Mouse (Mus musculus) kidney, embryonic 15.5 days (tissue): ENCODE measurements around the gene Adk. TPM values are rescaled to one million over a fixed set of nuclear protein-coding genes. Genes with fewer than 3 reads are reported as not detected.

Experiments used
- ATAC-seq: fragments of 200-750 bp; cut with Nextera tagmentation; replicated peaks from 2 replicates; pipeline ENCODE4 v1.8.0; 2017; ENCODE audit warnings: moderate TSS enrichment; ENCODE audit not compliant: low FRiP score
- H3K27ac ChIP-seq: fragments of 300-500 bp; sonication (generic); 2 replicates; pipeline ENCODE4 v1.5.1; 2015; ENCODE audit warnings: mild to moderate bottlenecking, inconsistent platforms
- H3K27me3 ChIP-seq: fragments of 300-500 bp; sonication (generic); 2 replicates; pipeline ENCODE4 v1.6.1; 2015; ENCODE audit warnings: inconsistent platforms
- H3K36me3 ChIP-seq: fragments of 300-500 bp; sonication (generic); 2 replicates; pipeline ENCODE4 v1.6.1; 2015; ENCODE audit warnings: inconsistent platforms
- H3K4me1 ChIP-seq: fragments of 300-500 bp; sonication (generic); 2 replicates; pipeline ENCODE4 v1.6.1; 2015; ENCODE audit warnings: inconsistent platforms
- H3K4me2 ChIP-seq: fragments of 300-500 bp; sonication (generic); 2 replicates; pipeline ENCODE4 v1.6.1; 2015; ENCODE audit warnings: moderate library complexity, mild to moderate bottlenecking, inconsistent platforms
- H3K4me3 ChIP-seq: fragments of 300-500 bp; sonication (generic); replicated peaks from 2 replicates; pipeline ENCODE4 v1.5.1; 2015; ENCODE audit warnings: mild to moderate bottlenecking, inconsistent platforms
- H3K9ac ChIP-seq: fragments of 300-500 bp; sonication (generic); 2 replicates; pipeline ENCODE4 v1.6.1; 2015; ENCODE audit warnings: mild to moderate bottlenecking, inconsistent platforms
- H3K9me3 ChIP-seq: fragments of 300-500 bp; sonication (generic); replicated peaks from 2 replicates; pipeline ENCODE4 v1.6.1; 2016; ENCODE audit warnings: inconsistent platforms
- WGBS: fragments of 180-500 bp; shearing (Covaris S2); methylation state at CpG from one replicate; pipeline ENCODE4 v1.1.7; 2015; ENCODE audit warnings: mixed read lengths; 5-methylcytosine and 5-hydroxymethylcytosine counted together
- polyA plus RNA-seq: library from polyadenylated mRNA; unstranded; fragments of >200 nt; fragmentation: Nextera tagmentation; extraction: Ambion mirVana; gene quantifications from 2 replicates; pipeline ENCODE4 v1.2.1, GENCODE M21; 2015

The Adk gene
- polyA plus RNA-seq, 1 experiment from 2014 or later: 156 TPM

- Histone ChIP-seq H3K9ac (no peak overlapping the region), H3K4me1 (no peaks in the 10 kb centered on the region), H3K9me3 (no peaks in the 10 kb centered on the region), H3K27ac (no peak overlapping the region), H3K4me2 (no peak overlapping the region), H3K36me3 (no peaks in the 10 kb centered on the region), H3K27me3 (no peaks in the 10 kb centered on the region), H3K4me3 (no peak overlapping the region)
- ATAC-seq: no peak
- 85% methylated on average over 3 of the region's 3 CpGs for WGBS
Measured at GRCm38 (mm10) chr14:21192749-21193148, 140.4 kb downstream of the Adk start.

GRCm38 (mm10) chr14:21194336-21194735 lies 142.0 kb downstream of the Adk start:
- H3K27me3 ChIP-seq: no peaks in the 10 kb centered on the region
- no peaks in the 10 kb centered on the region for H3K4me1 ChIP-seq
- H3K4me3 ChIP-seq: no peak overlapping the region
- H3K36me3 ChIP-seq: no peaks in the 10 kb centered on the region
- ATAC-seq: no peak
- H3K9me3 ChIP-seq: no peaks in the 10 kb centered on the region
- no peak overlapping the region for H3K9ac ChIP-seq
- no peak overlapping the region for H3K4me2 ChIP-seq
- WGBS: 63% methylated on average over 6 of the region's 6 CpGs
- H3K27ac ChIP-seq: no peak overlapping the region

- Histone ChIP-seq H3K4me3 (no peak overlapping the region), H3K9me3 (no peaks in the 10 kb centered on the region), H3K27me3 (no peaks in the 10 kb centered on the region), H3K36me3 (no peaks in the 10 kb centered on the region), H3K27ac (no peak overlapping the region), H3K9ac (no peak overlapping the region), H3K4me2 (no peak overlapping the region), H3K4me1 (no peaks in the 10 kb centered on the region)
- WGBS: 76% methylated on average over 3 of the region's 3 CpGs
- ATAC-seq: no peak
Measured at GRCm38 (mm10) chr14:21200850-21201249, 148.5 kb downstream of the Adk start.

DNA sequence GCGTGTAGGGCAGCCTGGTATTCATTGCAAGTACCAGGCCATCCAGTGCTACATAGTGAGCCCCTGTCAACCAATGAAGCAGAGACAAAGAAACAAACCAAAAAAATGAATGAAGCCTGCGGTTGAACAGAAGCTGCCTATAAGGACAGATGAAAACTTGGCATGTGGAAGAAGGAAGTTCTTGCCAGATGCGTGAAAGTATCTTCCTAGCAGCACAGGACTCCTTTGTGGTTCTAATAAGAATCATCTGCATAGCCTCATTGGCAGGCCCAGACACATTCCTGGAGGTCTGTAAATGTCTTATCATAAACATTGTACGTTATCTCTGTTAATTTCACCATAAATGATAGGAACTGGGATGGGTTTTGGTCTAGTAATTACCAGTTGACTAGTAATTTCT lies 154.1 kb downstream of the Adk start:
- H3K4me2 ChIP-seq: no peak overlapping the region
- H3K4me3 ChIP-seq: no peak overlapping the region
- WGBS: 93% methylated on average over 4 of the region's 4 CpGs
- H3K27ac ChIP-seq: no peak overlapping the region
- no peaks in the 10 kb centered on the region for H3K4me1 ChIP-seq
- H3K9me3 ChIP-seq: no peaks in the 10 kb centered on the region
- H3K36me3 ChIP-seq: no peaks in the 10 kb centered on the region
- no peak for ATAC-seq
- no peak overlapping the region for H3K9ac ChIP-seq
- H3K27me3 ChIP-seq: no peaks in the 10 kb centered on the region

DNA sequence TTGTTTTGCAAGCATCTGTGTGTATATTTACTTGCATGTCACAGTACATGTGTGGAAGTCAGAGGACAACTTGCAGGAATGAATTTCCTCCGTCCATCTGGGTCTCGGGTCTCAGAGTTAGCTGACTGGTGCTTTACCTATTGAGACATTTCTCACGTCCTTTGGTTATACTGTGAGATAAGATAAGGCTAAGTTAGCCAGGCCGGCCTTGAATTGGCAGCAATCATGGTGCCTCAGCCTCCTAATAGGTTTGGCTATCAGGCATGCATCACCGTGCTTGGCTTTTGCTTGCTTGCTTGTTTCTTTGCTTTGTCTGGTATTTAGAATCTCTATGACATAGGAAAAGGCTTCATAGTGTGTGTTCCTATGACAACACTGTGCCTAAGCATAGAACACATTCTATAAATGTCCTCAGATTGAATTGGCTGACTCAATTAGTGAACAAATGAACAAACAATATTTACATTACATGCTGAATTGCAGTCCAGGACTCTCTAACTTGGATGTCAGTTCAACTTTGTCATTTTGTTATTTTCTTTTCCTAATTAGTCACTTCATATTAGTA lies 169.3 kb downstream of the Adk start:
- Histone ChIP-seq H3K4me3 (no peak overlapping the region), H3K4me1 (no peaks in the 10 kb centered on the region), H3K4me2 (no peak overlapping the region), H3K9ac (no peak overlapping the region), H3K27me3 (no peaks in the 10 kb centered on the region), H3K27ac (no peak overlapping the region), H3K9me3 (no peaks in the 10 kb centered on the region), H3K36me3 (no peaks in the 10 kb centered on the region)
- 78% methylated on average over 5 of the region's 5 CpGs for WGBS
- no peak for ATAC-seq

GRCm38 (mm10) chr14:21222206-21222605 lies 169.8 kb downstream of the Adk start:
- 69% methylated on average over 3 of the region's 3 CpGs for WGBS
- ATAC-seq: no peak
- Histone ChIP-seq H3K4me1 (no peaks in the 10 kb centered on the region), H3K9ac (no peak overlapping the region), H3K36me3 (no peaks in the 10 kb centered on the region), H3K27me3 (no peaks in the 10 kb centered on the region), H3K4me3 (no peak overlapping the region), H3K27ac (no peak overlapping the region), H3K4me2 (no peak overlapping the region), H3K9me3 (no peaks in the 10 kb centered on the region)

- 73% methylated on average over 6 of the region's 6 CpGs for WGBS
- ATAC-seq: no peak
Measured at GRCm38 (mm10) chr14:21223456-21223855, 171.1 kb downstream of the Adk start.

DNA sequence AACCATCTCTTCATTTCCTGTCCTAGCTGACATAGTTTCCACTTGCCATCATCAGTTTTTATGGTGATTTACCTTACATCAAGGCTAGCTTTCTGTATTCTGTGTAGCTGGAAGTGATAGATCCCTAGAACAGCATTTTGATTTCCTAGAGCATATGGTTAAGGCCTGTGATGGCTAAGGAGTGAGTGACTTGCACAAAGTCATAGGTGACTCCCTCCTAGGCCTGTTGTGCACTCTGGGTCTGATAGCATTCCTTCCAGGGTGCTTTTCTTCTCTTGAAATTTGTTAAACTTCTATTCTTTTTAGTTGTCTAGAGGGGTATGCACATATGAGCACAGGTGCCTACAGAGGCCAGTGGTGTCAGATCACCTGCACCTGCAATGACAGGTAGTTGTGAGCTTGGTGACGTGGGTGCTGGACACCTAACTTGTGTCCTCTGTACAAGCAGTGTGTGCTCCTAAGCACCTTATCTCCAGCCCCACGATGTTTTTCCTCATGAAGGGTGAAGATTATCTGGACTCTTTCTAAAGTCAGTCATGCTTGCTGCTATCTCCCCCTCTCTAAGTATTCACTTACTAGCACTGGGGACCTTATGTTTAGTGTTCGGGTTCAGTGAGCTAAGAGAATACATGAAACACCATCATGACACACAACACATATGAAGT lies 171.7 kb downstream of the Adk start:
- H3K4me2 ChIP-seq: no peak overlapping the region
- H3K9me3 ChIP-seq: no peaks in the 10 kb centered on the region
- no peak overlapping the region for H3K4me3 ChIP-seq
- no peak overlapping the region for H3K27ac ChIP-seq
- no peak overlapping the region for H3K9ac ChIP-seq
- WGBS: 84% methylated on average over 3 of the region's 3 CpGs
- H3K36me3 ChIP-seq: no peaks in the 10 kb centered on the region
- H3K27me3 ChIP-seq: no peaks in the 10 kb centered on the region
- no peak for ATAC-seq
- H3K4me1 ChIP-seq: no peaks in the 10 kb centered on the region

More at GRCm38 (mm10) chr14:21223456-21223855, 171.1 kb downstream of the Adk start:
- no peaks in the 10 kb centered on the region for H3K4me1 ChIP-seq
- no peaks in the 10 kb centered on the region for H3K9me3 ChIP-seq
- H3K27ac ChIP-seq: no peak overlapping the region
- H3K4me3 ChIP-seq: no peak overlapping the region
- no peaks in the 10 kb centered on the region for H3K27me3 ChIP-seq
- no peak overlapping the region for H3K9ac ChIP-seq
- no peak overlapping the region for H3K4me2 ChIP-seq
- H3K36me3 ChIP-seq: no peaks in the 10 kb centered on the region

DNA sequence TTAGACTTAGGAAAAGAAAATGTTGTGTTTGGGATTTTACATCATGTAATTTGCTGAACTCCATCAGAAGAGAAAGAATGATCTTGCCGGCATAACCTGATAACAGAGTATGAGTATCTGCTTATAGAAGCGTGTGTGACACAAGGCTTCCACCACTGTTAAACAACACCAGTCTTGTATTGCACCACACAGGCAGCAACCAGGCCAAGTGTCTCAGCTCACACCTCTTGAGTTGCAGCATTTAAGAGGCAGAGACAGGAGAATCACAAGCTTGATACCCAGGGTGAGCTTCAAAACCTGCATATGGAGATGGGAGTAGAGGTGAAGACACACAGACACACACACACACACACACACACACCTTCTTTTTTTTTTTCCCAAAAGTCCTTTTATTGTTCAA lies 184.7 kb downstream of the Adk start:
- Histone ChIP-seq H3K4me1 (no peaks in the 10 kb centered on the region), H3K9me3 (no peaks in the 10 kb centered on the region), H3K36me3 (0 out of 2 replicates have a peak, but pooled peaks cover 3% of the 10 kb centered on the region), H3K4me3 (no peak overlapping the region), H3K27me3 (no peaks in the 10 kb centered on the region), H3K9ac (no peak overlapping the region), H3K27ac (no peak overlapping the region), H3K4me2 (no peak overlapping the region)
- 99% methylated on average over 2 of the region's 2 CpGs for WGBS
- ATAC-seq: no peak

DNA sequence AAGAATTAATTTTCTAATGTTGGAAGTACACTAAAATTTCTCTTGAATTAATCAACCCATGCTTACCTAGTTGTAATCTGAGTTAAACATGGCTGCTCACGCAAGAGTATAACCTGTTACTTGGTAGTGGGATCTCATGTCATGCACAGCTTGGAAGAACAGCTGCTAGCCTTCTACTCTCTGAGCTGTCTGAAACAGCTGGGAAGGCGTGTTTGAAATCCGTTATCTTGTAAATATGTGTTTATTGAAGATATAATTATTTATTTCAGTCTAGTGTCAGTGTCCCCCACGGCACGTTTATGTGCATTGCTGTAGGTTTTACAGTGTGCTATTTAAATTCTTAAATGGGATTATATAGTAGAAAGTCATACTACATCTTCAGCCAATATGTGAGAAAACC lies 188.7 kb downstream of the Adk start:
- no peaks in the 10 kb centered on the region for H3K9me3 ChIP-seq
- no peak overlapping the region for H3K27ac ChIP-seq
- no peaks in the 10 kb centered on the region for H3K36me3 ChIP-seq
- H3K9ac ChIP-seq: no peak overlapping the region
- 72% methylated on average over 5 of the region's 5 CpGs for WGBS
- no peaks in the 10 kb centered on the region for H3K4me1 ChIP-seq
- H3K27me3 ChIP-seq: no peaks in the 10 kb centered on the region
- no peak for ATAC-seq
- H3K4me2 ChIP-seq: no peak overlapping the region
- no peak overlapping the region for H3K4me3 ChIP-seq

GRCm38 (mm10) chr14:21251386-21251785 lies 199.0 kb downstream of the Adk start:
- H3K27me3 ChIP-seq: no peaks in the 10 kb centered on the region
- H3K27ac ChIP-seq: no peak overlapping the region
- H3K9me3 ChIP-seq: no peaks in the 10 kb centered on the region
- H3K4me3 ChIP-seq: no peak overlapping the region
- peaks cover 13% of the 10 kb centered on the region for H3K4me1 ChIP-seq
- no peak overlapping the region for H3K9ac ChIP-seq
- no peaks in the 10 kb centered on the region for H3K36me3 ChIP-seq
- no peak overlapping the region for H3K4me2 ChIP-seq
- WGBS: 66% methylated on average over 5 of the region's 5 CpGs
- no peak for ATAC-seq

DNA sequence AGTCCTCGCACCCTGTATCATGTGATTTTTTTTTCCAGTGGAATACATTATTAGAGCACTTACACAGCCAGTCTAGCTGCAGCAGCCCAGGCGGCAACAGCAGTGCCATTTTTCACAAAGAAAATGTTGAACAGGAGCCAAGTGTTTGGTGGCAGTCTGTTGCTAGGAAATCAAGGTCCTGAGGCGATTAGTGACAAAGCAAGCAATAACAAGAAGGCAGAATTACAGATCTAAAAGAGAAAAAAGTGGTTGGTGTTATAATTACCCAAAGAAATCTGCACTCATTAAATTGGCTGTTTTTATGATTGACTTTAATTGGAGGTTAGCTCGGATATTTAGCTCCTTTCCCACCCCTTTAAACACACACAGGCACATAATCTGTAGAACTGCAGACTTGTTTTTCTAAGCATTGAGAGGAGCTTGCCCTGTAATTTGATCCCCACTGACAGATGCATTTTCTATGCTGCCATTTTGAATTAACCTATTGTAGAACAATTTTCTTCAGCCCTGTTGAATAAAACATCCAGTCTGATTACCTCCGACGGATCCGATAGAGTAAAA lies 200.0 kb downstream of the Adk start:
- H3K4me3 ChIP-seq: no peak overlapping the region
- peak overlapping the region; percentile 71 for H3K27ac ChIP-seq
- H3K4me1 ChIP-seq: peaks cover 13% of the 10 kb centered on the region
- H3K4me2 ChIP-seq: 0 out of 2 replicates have a peak overlapping the region, but pooled peaks have one; percentile 12
- no peak overlapping the region for H3K9ac ChIP-seq
- H3K27me3 ChIP-seq: no peaks in the 10 kb centered on the region
- H3K36me3 ChIP-seq: no peaks in the 10 kb centered on the region
- 28% methylated on average over 7 of the region's 7 CpGs for WGBS
- H3K9me3 ChIP-seq: no peaks in the 10 kb centered on the region
- ATAC-seq: peak; percentile 49; the same call in 1 of the 2 replicates
